Mouse (Mus musculus) layer of hippocampus, postnatal 36 days (tissue): ENCODE results near the gene Chpf. TPM values are rescaled to one million over a fixed set of nuclear protein-coding genes. Genes with fewer than 3 reads are reported as not detected.

Experiments
- DNase-seq, 2 experiments: peaks; one replicate each; pipeline ENCODE4 v3.0.0; 2022
- total RNA-seq, 2 experiments: library from RNA; stranded (reverse); gene quantifications; 2 replicates each; pipeline ENCODE4 v1.2.3; 2021

Gene Chpf
- total RNA-seq, result 10 to 100 TPM; 76.8 to 82.8 TPM

DNA sequence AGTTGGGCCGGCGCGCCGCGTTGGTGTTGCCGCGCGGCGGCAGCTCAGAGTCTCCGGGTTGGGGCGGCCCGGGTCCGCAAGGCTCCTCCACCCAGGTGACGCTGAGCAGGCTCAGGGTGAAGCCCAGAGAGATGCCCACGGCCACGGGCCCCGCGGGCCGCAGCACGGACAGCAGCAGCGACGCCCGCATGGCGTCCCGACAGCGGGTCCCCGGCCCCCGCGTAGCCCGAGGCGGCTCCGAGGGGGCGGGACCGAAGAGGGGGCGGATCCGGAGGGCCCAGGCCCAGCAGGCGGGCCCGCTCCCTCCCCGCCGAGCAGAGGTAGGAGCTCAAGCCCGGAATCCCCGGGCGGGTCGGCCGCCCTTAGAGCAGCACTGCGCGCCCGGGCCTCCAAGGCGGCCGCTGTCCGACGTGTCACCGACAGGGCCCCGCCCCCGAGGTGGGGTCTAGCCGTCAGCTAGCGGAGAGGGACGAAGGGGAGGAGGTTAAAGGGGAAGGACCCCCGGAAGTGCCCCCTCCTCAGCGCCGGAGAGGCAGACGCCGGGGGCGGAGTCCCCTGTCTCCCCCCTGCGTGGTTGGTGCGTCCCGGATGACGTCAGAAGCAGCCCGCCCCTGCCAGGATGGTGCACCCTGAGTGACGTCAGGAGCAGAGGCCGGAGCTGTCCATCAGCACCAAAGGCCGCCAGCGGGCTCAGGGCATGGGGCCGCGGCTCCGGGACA is at the start of gene Chpf, which contains the start of gene Tmem198:
Gene Chpf (minus strand): TSS at position 392 of the 719 bp plus-strand sequence.
Gene Tmem198 (plus strand): TSS at position 617 of the 719 bp plus-strand sequence.
- peak; percentile 98 to 99 for DNase-seq

DNA sequence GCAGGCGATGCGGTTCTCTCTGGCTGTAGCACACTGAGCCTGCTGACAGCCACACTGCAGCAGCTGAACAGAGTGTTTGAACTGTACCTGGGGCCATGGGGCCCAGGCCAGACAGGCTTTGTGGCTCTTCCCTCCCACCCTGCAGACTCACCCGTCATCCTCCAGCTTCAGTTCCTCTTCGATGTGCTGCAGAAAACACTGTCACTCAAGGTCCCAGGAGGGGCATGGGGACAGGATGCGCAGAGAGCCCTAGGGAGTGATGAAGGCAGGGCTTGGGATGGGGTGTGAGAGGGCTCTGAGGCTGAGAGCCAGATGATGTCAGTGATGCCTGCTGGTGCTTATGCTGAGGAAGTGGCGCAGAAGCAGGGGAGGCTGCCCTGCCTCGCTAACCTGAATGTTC is 45.6 kb upstream of the Chpf start:
- DNase-seq, result no peak

DNA sequence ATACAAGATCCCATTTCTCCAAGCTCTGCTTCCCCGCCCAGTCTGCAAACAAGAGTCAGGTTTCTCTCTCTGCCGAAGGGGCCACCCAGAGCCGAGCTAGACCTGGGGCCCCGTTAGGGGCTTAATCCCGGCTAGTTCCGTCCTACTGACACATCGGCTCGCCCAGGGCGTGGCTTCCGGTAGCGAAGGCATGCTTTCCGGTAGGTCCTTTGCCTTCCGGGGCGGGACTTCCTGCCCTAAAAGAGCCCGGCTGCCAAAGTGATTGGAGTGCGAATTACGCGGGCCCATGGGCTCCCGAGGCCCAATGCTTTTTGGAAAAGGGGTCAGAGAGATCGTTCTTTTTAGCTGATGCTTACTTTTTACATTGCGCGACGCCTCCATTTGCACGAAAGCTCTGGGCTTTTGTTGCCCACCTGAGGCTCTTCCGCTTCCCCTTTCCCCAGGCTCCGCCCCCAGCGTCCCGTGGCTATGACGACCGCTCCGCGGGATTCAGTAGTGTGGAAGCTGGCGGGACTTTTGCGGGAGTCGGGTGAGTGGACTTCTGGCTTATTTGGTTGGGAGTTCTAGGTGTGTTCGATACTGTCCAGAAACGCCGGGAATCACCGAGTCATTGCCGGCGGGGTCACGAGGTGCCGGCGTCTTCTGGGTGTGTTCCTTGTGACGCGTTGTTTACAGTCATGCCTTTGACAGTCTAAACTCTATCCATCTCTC is 42.4 kb upstream of the Chpf start, which contains the start of gene Stk11ip:
Gene Stk11ip (plus strand): TSS at position 209 of the 711 bp plus-strand sequence.
- DNase-seq, result peak; percentile 91 to 93

DNA sequence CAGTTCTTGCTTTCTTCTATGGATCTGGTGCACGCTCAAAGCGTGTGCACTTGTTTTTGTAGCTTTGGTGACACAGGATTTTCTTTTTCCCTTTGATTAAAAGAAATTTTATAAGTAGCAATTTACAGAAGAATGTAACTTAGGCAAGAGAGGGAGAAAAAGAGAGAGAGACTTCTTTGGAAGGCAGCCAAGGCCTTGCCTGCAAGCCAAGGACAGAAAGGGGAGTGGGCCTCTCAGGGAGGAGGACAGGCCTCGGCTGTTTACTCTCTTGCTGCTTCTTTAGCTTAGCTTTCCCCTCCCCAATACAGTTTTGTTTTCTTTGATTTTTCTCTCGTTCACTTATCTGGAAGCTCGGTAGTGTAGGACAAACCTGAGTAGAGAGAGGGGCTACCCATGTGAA is 40.5 kb upstream of the Chpf start:
- no peak for DNase-seq

DNA sequence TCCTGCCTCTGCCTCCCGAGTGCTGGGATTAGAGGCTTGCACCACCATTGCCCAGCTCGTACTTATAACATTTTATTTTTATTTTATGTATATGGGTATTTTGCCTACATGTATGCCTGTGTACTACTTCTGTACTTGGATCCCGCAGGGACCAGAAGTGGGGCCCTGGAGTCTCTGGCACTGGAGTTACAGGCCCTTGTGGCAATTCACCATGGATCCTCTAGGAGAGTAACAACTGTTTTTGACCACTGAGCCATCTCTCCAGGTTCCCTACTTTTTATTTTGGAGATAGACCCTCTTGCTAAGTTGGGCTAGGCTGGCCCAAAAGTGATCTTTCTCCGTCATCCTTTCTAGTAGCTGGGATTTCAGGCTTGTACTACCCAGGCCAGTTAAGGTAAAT is 39.3 kb upstream of the Chpf start:
- no peak for DNase-seq

DNA sequence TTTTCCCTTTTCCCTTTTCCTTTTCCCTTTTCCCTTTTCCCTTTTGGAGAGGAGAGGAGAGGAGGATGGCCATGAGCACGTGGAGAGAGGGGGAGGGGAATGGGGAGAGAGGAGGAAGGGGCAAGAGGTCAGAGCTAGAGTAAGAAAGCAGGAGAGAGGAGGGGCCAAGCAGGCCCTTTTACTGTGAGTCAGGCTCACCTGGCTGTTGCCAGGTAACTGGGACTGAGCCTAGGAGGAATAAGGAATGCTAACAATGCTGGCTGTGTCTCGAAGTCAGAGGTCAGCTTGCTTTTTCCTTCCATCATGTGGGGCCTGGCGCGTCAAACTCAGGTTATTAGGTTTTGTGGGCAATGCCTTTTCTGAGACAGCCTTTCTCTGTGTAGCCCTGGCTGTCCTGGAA is 38.9 kb upstream of the Chpf start:
- DNase-seq, result no peak

DNA sequence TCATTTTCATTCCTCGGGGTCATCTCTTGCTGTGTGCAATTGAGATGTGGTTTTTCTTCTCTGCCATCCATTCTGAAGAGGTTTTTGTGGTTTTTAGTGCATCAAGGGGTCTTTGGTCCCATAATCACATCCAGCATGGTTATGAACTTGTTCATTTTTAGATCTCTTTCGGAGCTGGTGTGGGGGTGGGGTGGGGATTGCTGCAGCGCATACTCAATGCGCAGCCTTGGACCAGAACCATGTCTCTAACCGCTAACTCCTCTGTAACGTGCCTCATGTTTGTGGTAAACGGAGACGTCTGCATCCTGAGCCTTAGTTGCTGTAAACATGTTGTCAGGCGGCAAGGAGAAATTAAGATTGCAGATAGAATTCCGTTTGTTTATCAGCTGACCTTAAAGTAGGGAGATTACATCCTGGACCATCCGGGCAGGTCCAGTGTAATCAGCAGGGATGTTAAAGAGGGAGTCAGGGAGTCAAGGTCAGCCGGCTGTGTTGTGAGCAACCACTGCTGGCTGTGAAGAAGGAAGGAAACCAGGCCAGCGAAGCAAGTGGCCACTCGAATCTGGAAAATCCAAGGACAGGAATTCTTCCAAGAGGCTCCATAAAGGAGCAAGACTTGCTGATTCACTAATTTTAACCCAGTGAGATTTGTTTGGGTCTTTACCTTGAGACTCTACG is 37.7 kb upstream of the Chpf start:
- DNase-seq, result no peak

DNA sequence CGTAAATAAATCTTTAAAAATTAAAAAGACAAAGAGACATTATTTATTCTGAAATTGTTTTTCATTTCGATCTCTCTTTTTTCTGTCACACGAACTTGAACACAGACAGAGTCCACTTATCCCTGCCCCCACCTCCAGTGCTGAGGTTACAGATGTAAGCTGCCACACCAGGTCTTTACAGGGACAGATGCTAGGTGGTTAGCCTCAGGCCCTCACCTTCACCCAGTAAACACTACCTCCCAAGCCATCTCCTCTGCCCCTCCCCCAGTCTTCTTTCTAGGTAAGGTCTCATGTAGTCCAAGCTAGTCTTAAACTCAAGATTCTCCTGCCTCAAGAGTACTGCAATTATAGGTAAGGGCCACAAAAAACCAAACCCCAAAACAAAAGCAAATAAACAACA is 33.4 kb upstream of the Chpf start:
- no peak for DNase-seq

DNA sequence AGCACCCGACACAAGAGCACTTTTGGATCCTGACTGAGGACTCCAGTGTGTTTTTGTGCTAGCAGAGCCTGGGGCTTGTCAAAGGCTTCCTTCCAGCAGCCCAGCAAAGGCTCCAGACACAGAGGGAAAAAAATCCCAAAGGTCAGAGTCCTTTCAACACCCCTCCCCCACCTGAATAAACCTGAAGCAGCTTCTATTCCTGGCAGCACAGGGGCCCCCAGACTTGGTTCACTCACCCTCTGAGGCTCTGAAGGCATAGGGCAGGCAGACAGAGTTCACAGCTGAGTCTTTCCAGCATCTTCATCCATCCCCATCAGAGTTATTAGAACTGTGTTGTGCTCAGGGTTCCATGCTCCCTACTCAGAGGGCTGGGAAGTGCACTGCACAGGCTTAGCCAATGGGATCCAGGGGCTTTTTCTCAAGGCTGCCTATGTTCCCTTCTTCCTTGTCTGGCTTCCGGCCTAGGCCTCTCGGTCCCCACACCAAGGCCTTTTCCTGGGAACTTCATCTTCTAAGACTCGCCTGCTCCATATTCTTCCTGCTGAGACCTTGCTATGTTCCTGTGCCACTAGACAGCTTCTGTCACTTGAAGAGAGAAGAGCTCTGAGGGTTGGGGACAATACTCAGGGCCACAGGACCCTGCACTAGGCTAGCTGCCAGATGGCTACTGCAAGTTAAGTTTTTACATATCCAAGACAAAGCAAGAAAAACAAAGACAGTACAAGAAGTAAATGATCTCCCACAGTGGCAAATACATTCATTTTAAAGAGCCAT is 32.5 kb upstream of the Chpf start:
- no peak for DNase-seq

DNA sequence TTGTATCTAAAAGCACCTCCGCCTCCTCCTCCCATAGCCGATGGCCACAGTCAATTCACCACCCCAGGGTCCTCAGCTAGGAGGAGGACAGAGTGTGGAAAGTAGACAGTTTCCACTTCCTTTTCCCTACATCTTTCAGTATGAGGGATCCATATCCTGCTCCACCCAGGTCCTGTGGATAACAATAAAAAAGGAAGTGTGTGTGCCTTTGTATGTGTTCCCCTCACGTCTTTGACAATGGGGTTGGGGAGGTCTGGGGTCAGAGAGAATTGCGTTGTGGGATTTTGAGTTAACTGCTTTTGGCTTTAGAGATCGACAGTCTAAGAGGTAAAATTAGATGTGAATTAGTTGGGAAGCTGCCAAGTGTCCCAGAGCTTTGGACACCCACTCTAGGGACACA is 31.0 kb upstream of the Chpf start:
- DNase-seq, result no peak

DNA sequence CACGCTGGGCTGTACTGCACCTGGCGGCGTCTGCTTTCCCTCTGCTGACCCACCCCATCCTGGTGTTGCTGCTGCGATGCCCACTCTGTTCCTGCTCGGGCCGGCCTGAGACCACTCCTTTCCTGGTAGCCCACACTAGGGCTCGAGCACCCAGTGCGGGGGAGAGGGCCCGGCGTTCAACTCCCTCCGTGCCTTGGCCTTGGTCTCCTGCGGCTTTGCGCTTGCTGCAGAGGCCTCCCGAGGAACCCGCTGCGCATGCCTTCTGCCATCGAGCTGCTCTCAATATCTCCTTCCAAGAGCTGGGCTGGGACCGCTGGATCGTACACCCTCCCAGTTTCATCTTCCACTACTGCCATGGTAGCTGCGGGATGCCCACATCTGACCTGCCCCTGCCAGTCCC is 30.5 kb upstream of the Chpf start:
- no peak for DNase-seq

DNA sequence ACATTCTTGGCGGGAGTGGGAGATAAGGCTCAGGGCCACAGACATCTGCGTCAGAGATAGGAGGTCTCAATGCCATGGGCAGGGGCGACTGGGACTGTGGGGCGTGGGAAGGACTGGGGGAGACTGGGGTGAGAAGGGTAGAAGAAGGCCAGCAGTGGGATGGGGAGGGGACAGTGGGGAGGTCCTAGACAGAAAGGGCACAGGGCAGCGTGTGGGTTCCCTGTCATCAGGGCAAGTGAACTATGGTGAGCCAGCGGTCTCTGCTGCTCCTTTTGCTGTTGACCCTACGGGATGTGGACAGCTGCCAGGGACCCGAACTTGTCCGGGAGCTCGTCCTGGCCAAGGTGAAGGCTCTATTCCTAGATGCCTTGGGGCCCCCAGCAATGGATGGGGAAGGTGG is 27.9 kb upstream of the Chpf start, which contains the start of gene Inha:
Gene Inha (plus strand): TSS at position 72 of the 400 bp plus-strand sequence.
- DNase-seq, result no peak

DNA sequence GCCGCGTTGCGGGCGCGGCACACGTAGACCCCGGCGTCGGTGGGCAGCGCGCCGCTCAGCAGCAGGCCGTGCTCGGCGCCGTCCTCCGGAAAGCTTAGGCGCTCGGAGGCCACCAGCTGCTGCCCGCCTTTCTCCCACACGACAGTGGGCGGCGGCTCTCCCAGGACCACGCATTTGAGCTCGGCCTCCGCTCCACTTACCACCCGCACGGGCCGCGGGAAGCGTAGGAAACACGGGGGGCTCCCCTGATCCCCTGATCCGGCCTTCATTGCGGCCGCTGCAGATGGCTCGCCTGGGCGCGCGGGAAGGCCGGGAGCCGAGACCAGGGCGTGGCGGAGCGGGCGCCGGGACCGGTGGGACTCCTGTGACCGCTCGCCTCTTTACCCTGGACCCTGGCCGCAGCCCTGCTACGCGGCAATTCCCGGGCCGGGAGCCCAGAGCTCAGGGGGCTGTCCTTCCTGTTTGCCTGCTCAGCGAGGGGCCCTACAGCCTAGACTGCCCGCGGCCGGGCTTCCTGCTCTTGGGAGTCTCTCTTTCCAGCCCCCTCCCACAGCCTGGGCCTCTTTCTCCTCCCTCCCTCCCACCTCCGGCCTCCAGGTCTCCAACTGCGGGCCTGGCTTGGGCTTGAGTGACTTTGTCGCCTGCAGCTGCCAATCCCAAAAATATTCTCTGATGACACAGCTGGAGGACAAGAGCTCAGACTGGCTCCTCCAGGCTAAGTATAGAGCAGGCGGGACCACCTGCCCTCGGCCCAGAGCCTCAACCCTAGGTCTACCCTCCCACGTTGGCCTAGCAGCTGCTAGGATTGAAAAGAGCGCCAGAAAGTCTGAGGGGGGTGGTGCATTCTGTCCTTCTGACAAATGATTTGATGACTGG is 27.1 kb upstream of the Chpf start, which contains the start of gene Obsl1:
Gene Obsl1 (minus strand): TSS at position 497 of the 876 bp plus-strand sequence.
- DNase-seq, result peak in 1 of 2 experiments; percentile 27

DNA sequence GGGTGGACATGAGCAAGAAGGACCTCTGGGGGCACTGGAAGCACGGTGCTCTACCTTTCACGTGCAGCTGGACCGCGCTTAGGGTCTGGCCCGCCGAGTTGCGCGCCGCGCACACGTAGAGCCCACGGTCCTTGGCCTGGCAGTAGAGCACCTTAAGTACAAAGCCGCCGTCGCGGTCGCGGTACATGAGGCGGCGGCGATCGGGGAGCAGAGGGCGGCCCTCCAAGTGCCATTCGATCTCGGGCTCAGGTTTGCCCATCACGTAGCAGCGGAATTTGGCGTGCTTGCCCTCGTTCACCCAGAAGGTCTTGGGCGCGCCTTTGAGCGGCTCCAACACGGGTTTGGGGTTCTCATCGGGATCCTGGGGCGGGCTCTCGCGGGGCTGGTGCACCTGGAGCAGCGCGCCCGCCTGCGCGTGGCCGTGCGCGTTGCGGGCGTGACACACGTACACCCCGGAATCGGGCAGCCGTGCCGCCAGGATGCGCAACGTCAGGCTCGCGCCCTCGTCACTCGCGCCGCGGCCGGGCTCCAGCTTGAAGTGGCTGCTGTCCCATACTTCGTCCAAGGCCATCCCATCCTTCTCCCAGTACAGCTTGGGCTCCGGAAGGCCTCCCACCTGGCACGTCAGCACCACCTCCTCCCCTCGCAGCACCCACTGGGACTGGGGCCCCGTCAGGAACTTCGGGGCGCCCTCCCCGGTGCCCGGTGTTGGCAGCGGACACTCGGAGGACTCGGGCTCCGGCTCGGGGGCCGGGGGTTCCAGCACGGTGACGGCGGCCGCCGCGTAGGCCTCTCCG is 26.2 kb upstream of the Chpf start:
- peak; percentile 72 to 74 for DNase-seq

DNA sequence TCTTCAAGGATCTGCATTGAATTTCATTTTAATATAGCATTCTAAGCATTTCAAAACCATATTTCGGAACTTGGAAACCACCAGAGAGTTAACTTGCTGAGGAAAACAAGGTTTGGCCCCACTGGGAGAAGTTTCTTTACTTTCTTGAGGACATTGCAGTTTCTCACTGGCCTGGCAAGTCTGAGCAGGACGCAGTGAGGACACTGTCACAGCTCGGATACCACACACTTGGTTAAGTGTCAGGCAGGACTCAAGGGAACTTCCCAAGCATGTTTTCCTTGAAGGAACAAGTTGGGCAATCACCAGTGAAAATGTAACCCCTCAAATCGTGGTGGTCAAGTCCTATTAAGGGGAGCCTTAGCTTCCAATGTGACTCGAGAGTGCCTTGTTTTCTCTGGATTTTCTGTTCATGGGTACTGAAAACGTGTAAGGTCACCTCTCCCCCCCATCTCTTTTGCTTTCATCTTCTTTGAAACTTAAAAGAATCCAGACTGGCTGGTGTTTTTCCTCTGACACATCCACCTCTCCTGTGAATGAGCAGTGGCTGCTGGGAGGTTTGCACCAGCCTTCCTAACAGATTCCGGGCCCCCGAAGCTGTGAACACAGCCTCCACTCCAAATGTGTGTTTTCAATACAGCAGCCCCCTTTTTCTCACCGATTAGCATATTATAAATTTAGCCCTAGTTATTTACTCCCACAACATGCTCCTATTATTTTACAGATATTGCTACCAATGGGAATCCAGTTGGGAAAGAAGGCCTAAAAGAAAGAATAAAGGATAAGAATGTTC is 25.3 kb upstream of the Chpf start:
- DNase-seq, result peak; percentile 42 to 69

DNA sequence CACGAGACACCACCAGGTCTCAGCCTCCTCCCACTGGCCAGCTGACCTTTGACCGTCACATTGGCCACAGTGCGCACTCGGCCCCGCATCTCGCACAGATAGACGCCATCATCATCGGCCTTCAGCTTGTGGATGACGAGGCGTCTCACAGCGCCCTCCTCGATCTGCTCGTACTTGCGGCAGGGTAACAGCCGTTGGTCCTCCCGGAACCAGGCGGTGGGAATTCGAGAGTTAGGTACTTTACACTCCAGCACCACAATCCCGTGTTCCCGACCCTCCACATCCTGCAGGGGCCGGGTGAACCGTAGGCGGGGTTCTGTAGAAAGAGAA is 24.5 kb upstream of the Chpf start:
- DNase-seq, result no peak

DNA sequence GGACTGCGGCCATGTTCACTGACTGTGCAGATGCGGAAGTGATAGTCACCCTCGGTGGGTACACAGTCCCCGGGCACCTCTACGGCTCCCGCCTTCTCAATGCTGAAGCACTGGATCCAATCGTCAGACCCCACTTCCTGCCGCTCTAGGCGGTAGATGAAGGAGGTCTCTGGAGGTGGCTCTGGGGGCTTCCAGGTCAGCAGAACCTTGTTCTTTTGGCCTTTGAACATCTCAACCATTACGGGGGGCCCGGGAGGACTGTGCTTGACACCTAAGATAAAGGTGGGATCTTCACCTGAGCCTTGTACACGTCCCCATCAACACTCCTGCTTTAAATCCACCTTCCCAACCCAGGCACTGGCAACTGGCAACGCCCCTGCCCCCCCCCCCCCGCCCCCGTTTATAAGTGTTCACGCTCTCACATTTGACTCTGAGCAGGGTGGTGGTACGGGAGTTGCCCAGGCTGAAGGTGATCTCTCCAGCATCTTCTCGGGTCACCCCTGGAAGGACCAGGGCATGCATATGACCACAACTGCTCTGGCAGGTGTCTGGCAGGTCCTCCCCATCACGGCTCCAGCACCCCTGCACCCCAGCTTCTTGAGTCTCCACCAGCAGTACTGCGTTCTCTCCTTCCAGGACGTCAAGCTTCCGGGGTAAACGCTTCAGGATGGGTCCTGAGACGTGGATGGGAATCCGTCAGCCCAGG is 24.0 kb upstream of the Chpf start:
- no peak for DNase-seq

DNA sequence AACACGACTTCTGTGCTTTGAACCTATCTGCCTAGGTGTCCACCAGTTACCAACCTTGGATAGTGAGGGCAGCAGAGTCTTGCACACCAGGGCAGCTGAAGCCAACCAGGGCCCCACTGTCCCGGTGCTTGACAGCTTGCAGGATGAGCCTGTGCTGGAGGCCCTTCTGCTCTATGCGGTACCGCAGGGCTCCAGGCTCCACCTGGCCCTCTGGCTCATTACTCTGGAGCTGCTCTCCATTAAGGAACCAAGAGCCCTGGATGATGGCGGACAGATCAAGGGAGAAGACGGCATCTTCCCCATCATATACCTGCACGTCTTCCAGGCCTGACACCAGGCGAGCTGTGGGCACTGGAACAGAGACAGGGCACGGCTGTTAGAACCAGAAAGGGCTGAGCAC is 22.8 kb upstream of the Chpf start:
- no peak for DNase-seq

DNA sequence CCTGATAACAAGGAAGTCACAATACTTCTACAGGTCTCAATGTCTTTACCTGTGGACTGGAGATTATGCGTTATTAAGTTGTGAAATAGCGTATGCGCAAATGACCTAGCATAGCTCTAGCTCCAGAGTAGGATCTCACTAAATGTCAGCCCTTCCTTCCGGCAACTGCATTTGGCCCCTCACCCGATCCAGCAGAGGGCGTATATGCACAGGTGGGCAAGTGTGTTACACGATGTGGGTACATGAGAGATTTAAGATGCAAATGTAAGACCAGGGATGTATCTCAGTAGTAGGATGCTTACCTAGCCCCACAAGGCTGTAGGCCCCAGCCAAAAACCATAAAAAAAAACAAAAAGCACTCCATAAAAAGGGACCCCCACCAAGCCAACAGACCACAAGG is 20.3 kb upstream of the Chpf start:
- DNase-seq, result no peak
